Mouse (Mus musculus) brain, embryonic 14.5 days (tissue): ENCODE results near the gene Clec12b. TPM values are rescaled to one million over a fixed set of nuclear protein-coding genes. Genes with fewer than 3 reads are reported as not detected.

Experiments
- DNase-seq: peaks from one replicate; pipeline ENCODE4 v3.0.0-alpha.2; 2011; ENCODE audit warnings: low read depth
- CTCF ChIP-seq: fragments of 200-500 bp; IDR thresholded peaks from 2 replicates; pipeline ENCODE4 v1.5.1; 2012; ENCODE audit warnings: inconsistent platforms, mild to moderate bottlenecking, moderate library complexity, borderline replicate concordance; ENCODE audit not compliant: insufficient read depth, insufficient read length; ENCODE audit errors: extremely low read depth
- POLR2A ChIP-seq: fragments of 200-500 bp; IDR thresholded peaks from 2 replicates; pipeline ENCODE4 v1.6.1; 2012; ENCODE audit warnings: mild to moderate bottlenecking, inconsistent platforms, borderline replicate concordance; ENCODE audit not compliant: poor library complexity, insufficient read depth, insufficient read length, severe bottlenecking; ENCODE audit errors: extremely low read depth
- polyA plus RNA-seq: library from polyadenylated mRNA; depleted of rRNA; stranded (reverse); fragments of >200 nt; gene quantifications from 2 replicates; pipeline ENCODE4 v1.2.3, GENCODE M21; 2012; rRNA removed

Gene Clec12b
- polyA plus RNA-seq, result 0.08 and 0.15 TPM in 2 replicates

- TF ChIP-seq CTCF (no peak), POLR2A (no peak)
- no peak for DNase-seq
These were observed at the start of gene Clec12b for GRCm38 (mm10) chr6:129385774-129386173. Clec12b (minus strand) TSS chr6:129385874.

- peak; percentile 10 for DNase-seq
- no peak for TF ChIP-seq CTCF
- no peak for TF ChIP-seq POLR2A
These were observed 48.6 kb upstream of the Clec12b start for GRCm38 (mm10) chr6:129434239-129434638.

GRCm38 (mm10) chr6:129427281-129427680 is 41.6 kb upstream of the Clec12b start:
- no peak for DNase-seq

GRCm38 (mm10) chr6:129425812-129426211 is 40.1 kb upstream of the Clec12b start:
- no peak for DNase-seq

More at GRCm38 (mm10) chr6:129427281-129427680, 41.6 kb upstream of the Clec12b start:
- TF ChIP-seq CTCF, result no peak
- TF ChIP-seq POLR2A, result no peak

GRCm38 (mm10) chr6:129425217-129425616 is 39.5 kb upstream of the Clec12b start:
- DNase-seq, result no peak
- TF ChIP-seq POLR2A (no peak), CTCF (no peak)

More at GRCm38 (mm10) chr6:129425812-129426211, 40.1 kb upstream of the Clec12b start:
- no peak for TF ChIP-seq POLR2A
- TF ChIP-seq CTCF, result no peak

- peak; percentile 81 for DNase-seq
- no peak for TF ChIP-seq POLR2A
- peak; percentile 88 for TF ChIP-seq CTCF
These were observed 38.0 kb upstream of the Clec12b start for GRCm38 (mm10) chr6:129423734-129424072.

DNA sequence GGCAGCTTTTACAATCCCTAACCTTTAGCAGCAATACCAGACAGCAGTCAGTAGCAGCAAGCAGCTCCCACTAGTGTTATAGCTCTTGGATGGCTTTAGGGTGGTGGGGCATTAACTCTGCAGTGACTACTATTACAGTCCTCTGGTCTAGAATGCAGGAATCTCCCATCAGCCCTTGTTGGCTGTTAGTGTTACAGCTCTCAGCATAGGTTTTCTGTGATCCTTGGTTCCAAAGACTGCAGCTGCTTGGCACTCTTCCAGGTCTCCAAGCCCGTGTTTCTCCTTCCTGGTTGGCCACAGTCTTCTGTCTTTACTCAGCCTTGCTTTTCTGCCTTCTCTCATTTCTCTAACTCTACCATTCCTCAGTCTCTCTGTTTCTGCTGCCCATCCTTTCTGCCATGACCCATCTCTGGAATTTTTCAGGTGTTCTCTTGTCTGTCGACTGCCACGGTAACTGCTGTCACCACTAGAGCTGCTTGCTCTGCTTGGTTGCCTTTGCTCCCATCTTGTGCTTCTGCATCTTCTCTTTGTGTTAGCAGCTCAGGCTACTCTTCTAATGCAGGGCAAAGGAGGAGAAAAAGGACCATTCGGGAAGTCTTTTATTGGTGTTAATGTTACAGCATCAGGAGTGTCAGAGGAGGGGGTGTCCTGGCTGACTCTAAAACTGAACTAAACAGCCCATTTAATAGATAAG is 37.5 kb upstream of the Clec12b start:
- DNase-seq, result peak; percentile 67
- TF ChIP-seq CTCF (no peak), POLR2A (no peak)

DNA sequence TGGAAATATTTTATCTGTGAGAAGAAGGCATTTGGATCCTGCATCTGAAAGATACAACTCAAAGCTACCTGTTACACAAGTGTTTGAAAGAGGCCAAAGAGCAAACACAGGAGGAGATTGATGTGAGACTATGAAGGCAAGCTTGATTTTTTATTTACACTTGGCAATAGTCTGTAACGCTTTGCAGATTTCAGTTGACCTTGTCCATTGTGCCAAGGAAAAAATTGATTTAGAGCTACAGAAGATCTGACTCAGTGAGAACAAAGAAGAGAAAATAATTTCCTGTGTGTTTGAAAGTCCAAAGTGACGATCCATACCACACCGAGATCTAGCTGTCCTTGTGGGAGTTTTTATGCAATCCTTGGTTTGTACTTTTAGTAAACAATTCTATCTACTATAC is 36.6 kb upstream of the Clec12b start:
- no peak for DNase-seq
- TF ChIP-seq POLR2A (no peak), CTCF (no peak)

- TF ChIP-seq CTCF (no peak), POLR2A (no peak)
- DNase-seq, result peak; percentile 37
These were observed 28.5 kb upstream of the Clec12b start for GRCm38 (mm10) chr6:129414177-129414576.

DNA sequence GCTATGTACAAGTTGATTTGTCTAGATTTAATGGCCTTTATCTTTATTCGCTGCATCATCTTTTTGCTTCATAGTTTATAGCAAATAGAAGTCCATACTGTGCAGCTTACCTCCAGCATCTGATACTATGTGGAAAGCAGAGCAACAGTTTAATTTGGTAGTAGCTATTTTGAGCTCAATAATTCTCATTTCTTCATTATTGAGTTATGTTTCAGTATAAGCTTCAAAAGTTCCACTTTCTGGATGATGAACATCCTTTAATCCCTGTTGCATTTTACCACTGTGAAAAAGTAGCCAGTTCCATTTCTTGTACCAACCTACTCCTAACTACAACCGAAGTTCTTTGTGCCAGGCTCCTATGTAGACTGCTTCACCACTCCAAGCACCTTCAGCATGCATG is 22.9 kb upstream of the Clec12b start, which contains the start of gene Clec9a:
TSS of gene Clec9a (plus strand) at position 301 of the 400 bp plus-strand sequence.
- TF ChIP-seq POLR2A, result no peak
- no peak for TF ChIP-seq CTCF
- no peak for DNase-seq

GRCm38 (mm10) chr6:129407324-129407723 is 21.6 kb upstream of the Clec12b start:
- no peak for DNase-seq
- no peak for TF ChIP-seq POLR2A
- TF ChIP-seq CTCF, result no peak

- TF ChIP-seq POLR2A, result no peak
- TF ChIP-seq CTCF, result no peak
- DNase-seq, result no peak
These were observed 20.3 kb upstream of the Clec12b start for GRCm38 (mm10) chr6:129405999-129406398.
